Mouse (Mus musculus) CD4-positive, CD25-positive, alpha-beta regulatory T cell, adult 9 weeks (primary cell): Measurements from ENCODE around the gene Poll. TPM values are rescaled to one million over a fixed set of nuclear protein-coding genes. Genes with fewer than 3 reads are reported as not detected.

ENCODE experiments used
- polyA plus RNA-seq: library from polyadenylated mRNA; unstranded; fragments of 100-300 nt; shearing (Covaris generic); gene quantifications from one replicate; pipeline ENCODE4 v1.2.1, GENCODE M21; 2017

Gene Poll
- 17.6 TPM for polyA plus RNA-seq

DNA sequence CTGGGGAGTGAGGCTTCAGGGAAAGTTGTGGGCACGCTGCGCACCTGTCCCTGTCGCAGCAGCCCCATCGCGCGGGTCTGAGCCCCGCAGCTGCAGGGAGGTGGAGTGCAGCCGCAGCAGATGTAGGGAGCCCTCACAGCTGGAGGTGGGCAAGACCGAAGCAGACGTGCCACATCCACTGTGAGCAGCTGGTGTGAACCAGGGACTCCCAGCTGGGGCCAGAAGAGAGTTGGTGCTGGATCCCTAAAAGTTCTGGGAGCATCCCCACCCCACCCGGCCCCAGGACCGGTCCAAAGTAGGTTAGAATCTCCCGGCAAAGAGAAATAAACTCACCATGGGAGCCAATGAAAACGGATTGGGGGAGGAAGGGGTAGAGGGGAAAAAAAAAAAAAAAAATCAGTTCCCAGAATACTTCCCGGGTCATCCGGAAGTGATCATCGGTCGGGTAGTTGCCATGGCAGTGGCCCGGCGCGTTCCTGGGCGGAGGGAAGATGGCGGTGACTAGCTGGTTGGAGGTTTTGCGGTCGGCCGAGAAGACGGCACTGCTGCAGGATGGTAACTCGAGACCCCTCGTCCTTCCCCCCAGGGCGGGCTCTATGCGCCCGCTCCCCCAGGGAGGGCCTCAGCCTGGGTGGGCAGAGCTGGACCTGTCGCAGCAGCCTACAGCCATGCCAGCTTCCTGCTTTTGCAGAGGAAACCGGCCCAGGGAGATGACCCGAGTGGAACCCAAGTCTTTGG is at the start of gene Poll, which contains the start of gene Gm17018:
Gene Poll (minus strand): TSS at position 379 of the 738 bp plus-strand sequence.
Gene Gm17018 (plus strand): TSS at position 463 of the 738 bp plus-strand sequence.

Other genes starting within 250 kb of the Poll start
- 35.9 TPM for gene Btrc, start 196.8 kb downstream of the Poll start, polyA plus RNA-seq
- gene Gm17018, start 84 bp upstream of the Poll start, polyA plus RNA-seq: 62.6 TPM
- gene Fbxw4, start 99.8 kb upstream of the Poll start, polyA plus RNA-seq: 12.0 TPM
- gene Fgf8, start 182.4 kb upstream of the Poll start, polyA plus RNA-seq: not detected
- 52.0 TPM for gene Npm3, start 189.1 kb upstream of the Poll start, polyA plus RNA-seq
- gene Mgea5, start 223.3 kb upstream of the Poll start, polyA plus RNA-seq: 99.1 TPM